Mouse (Mus musculus): ENCODE results near the gene Gm12695. TPM values are rescaled to one million over a fixed set of nuclear protein-coding genes. Genes with fewer than 3 reads are reported as not detected.

Gm12695 gene
- polyA plus RNA-seq, 1 experiment: not detected

DNA sequence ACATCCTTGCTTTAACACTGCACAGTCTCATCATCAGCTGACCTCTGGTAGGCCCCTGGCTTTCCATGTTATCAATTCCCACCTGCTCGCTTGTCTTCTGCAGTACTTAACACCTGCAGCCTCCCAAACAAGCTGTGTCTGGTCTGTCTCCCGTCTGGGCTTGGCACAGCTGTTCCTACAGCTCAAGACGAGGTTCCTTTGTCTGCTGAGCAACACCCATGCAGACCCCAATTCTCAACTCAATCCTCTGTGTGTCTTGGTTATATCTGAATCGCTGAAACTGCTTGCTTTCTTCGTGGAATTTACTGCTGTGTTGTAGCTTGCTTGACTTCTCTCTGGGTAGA is 86.8 kb downstream of the Gm12695 start:
- no peak for DNase-seq (ENCODE audit: low spot score)

DNA sequence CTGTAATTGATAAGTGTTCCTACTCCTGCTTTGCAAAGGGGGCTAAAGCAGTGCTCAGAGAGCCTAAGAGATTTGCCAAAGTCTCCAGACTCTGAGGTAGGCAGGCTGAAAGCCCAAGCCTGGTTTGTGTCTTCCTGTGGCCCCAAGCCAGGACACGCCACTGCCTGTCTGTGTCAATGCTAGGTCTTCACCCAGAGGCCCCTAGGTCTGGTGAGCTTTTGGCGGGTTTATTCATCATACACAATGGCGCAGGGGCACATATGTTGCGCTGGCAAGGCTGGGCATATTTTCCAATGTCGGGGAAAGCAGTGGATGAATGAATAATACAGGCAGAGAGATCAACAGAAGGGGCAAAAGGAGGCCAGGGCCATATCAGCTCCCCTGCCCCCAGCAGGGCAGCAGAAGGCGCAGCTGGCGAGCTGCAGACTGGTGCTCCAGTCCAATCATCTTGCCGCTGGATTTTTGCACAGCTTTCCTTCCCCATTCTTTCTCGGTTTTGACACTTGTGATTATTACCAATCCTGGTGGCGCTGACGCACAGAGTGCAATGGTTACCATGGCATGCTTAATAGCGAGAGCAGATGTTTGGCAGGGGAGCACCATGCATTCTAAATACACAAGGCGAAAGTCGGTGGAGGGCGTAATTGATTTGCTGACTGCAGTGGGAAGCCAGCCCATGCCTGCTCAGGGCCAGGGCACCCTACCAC is 87.3 kb downstream of the Gm12695 start:
- DNase-seq (ENCODE audit: low spot score): no peak

DNA sequence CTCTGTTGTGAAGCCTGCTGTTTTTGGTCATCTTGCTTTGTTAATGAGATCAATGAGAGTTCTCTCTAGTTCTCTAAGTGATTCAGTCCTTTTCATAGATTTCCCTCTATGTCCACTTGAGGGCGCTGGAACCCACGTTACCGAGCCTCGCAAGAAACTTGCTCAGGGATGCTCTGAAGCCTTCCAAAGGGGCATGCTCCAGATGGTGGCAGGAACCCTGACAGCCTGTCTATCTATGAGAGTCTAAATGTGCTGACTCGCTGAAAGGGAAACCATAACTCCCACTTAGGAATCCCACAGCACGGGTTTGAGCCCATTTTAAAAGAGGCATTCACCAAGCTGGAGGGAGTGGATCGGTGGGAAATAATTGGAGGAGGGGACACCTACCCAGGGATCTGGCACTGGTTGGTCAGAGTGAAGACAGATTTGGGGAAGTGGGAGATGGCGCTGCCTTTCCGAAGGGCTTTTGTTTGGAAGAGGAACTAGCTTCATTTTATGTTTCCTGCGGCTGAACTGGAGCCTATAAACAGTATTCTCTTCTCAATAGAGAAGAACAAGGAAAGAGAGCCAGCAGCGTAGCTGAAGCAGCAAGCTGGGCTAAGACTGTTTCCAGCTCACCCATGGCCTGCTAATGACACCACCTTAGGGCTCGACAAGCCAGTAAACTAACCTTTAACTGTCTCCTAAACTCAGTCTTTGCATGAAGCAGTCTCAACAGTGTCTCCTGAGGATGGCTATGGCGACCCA is 88.2 kb downstream of the Gm12695 start:
- no peak for DNase-seq (ENCODE audit: low spot score)

DNA sequence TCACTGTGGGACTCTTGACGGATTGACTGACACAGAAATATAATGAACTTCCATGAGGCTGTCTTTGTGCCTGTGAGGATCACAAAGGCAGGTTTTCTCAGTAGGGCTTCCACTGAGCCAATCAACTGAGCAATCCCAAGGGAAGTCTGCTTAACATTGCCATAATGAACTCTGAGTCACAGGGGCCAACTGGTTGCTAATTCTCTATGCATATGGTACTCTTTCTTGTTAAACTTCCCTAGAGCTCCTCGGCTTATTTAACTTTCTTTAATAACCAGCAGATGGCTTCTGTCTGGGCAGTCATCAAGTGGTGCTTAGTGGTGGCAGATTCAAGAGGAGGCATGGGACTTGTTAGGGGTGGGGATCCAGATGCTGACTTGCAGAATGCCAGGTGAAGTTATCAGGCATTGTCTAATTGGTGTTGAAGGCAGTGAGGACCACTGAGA is 97.6 kb downstream of the Gm12695 start:
- DNase-seq (ENCODE audit: low spot score): no peak

DNA sequence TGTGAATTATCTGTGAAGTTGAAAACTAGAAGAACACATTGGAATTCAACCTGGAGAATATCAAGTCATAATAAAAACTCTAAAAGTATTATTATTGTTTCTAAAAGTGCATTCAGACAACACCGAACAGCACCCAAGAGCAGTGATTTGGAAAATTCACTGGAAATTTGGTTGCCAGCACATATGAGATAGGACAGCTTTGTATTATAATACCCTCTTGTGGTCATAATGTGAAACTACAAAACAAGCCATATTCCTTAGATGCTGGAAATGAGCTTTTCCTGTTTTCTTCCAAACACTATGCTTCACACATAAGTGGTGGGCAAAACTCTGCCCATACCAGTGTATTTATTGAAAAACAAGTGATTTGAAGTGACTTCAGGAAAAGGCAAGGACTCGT is 101.5 kb downstream of the Gm12695 start:
- DNase-seq (ENCODE audit: low spot score): no peak

DNA sequence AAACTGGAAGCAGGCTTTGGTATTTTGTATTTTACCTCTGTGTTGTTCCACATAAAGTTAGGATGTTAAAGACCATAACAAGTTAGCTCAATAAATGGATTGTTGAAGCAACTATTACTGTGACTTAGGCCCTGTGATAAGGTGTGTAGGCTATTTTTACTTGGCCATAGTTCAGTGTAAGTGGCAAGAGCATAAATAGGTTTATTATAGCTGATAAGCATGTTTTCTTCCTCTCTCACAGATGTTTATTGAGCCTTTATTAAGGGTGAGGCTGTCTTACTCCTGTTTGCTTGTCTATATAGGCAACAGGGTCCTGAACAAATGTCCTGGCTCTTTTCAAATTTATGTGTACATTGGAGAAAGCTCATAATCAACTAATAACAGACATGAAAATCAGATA is 104.0 kb downstream of the Gm12695 start:
- no peak for DNase-seq (ENCODE audit: low spot score)

DNA sequence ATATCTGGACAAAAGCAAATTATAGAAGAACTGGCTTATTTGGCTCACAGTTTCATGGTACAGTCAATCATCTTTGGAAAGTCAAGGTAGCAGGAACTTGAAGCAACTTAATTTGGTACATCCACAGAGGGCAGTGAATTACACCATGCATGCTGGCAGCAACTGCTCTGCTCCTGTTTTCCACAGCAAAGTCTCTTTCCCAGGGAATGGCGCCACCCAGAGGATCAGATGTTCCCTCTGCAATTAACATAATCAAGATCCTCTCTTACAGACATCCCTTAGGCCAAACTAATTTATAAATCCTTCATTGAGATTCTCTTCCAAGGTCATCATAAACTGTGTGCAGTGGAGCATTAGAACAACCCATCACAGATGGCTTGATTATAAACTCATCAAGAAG is 104.8 kb downstream of the Gm12695 start:
- no peak for DNase-seq (ENCODE audit: low spot score)

Other genes with a start within 250 kb of the Gm12695 start
- 9.7 and 11.3 TPM in 2 replicates for gene Cyp2j6, start 231.5 kb downstream of the Gm12695 start, polyA plus RNA-seq (2012; rRNA removed)
- gene Cyp2j9, start 193.6 kb downstream of the Gm12695 start, polyA plus RNA-seq (2012; rRNA removed): 8.6 and 11.4 TPM in 2 replicates
- not detected in 2 replicates for gene Cyp2j5, start 121.0 kb downstream of the Gm12695 start, polyA plus RNA-seq (2012; rRNA removed)

Data from urinary bladder, adult 2 months (tissue).